Mouse (Mus musculus) urinary bladder, postnatal 4 days (tissue): Measurements from ENCODE around the gene 4833420G17Rik.
"Not testable (repeated sequence)": the region's sequence is repeated elsewhere in the genome, so short reads cannot be mapped to it uniquely, and the experiment has no call there.

ENCODE experiments used
- DNase-seq, 2 experiments: peaks; one replicate each; pipeline ENCODE4 v3.0.0; 2021 to 2022; ENCODE audit warnings: low spot score in 2 of 2

Gene 4833420G17Rik

GRCm38 (mm10) chr13:119462596-119463560 is at the start of gene 4833420G17Rik:
Gene 4833420G17Rik, plus strand, starts transcription at chr13:119462768.
- DNase-seq, result peak; percentile 76 to 84

DNA sequence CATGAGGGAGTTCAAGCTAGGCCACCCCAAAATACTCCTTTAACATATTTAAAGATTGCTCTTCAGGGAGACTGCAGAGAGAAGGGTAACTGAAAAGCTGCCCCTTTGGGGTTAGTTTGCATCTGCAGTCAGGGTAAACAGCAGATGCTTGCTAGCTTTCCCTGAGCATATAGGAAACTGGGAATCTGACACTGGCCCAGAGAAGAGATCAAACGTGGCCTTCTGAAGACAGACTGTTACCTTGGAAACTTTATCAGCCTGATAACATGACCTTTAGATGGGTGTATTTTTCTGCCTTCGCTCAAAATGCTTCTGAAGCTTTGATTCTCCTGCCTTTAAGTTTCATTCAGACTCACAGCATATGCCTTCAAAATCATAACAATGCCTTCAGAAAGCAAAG is 49.5 kb upstream of the 4833420G17Rik start:
- DNase-seq, result no peak

DNA sequence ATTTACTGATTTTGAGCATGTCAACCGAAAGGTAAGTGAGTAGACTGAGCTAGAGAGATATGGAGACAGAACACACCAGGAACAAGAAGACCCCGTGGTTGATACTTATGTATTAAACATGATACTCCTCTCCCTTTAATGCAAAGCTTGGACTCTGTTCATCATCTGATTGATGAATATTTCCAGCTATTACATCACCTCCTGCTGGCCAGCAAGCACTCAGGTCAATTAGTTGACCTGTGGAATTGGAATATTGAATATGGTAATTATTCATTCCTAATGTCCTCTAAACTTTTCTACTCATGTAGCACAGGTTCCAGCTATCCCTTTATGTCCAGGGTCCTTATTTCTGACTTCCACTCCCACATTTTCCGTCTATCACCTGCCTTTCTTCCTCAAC is 44.1 kb upstream of the 4833420G17Rik start:
- DNase-seq, result no peak

GRCm38 (mm10) chr13:119430164-119430563 is 32.4 kb upstream of the 4833420G17Rik start:
- DNase-seq, result no peak

GRCm38 (mm10) chr13:119432041-119432440 is 30.5 kb upstream of the 4833420G17Rik start:
- DNase-seq, result no peak

- no peak for DNase-seq
Measured at GRCm38 (mm10) chr13:119434359-119434758, 28.2 kb upstream of the 4833420G17Rik start.

- no peak for DNase-seq
Measured at GRCm38 (mm10) chr13:119442244-119442643, 20.3 kb upstream of the 4833420G17Rik start.

DNA sequence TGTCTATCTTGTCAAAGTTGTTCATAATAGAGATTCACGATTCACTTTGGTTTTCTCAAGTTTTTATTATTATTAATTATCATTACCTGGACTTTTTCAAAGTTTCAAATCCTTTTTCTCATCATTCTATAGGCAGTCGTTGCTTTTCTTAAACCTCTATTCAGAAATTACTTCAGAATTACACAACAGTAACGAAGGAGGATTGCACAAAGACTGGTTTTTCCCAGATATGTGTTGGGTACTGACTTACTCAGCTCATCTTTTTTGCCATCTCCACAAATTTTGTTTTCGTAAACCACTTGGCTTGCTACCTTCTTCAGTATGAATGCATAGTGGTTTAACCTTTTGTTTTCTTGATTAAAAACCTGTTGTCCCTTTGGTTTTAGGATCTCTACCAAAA is 9.0 kb upstream of the 4833420G17Rik start:
- no peak for DNase-seq

- no peak for DNase-seq
Measured at GRCm38 (mm10) chr13:119455082-119455481, 7.5 kb upstream of the 4833420G17Rik start.

- DNase-seq, result no peak
Measured at GRCm38 (mm10) chr13:119456342-119456741, 6.2 kb upstream of the 4833420G17Rik start.

- no peak for DNase-seq
Measured at GRCm38 (mm10) chr13:119461900-119462595, 520 bp upstream of the 4833420G17Rik start.

DNA sequence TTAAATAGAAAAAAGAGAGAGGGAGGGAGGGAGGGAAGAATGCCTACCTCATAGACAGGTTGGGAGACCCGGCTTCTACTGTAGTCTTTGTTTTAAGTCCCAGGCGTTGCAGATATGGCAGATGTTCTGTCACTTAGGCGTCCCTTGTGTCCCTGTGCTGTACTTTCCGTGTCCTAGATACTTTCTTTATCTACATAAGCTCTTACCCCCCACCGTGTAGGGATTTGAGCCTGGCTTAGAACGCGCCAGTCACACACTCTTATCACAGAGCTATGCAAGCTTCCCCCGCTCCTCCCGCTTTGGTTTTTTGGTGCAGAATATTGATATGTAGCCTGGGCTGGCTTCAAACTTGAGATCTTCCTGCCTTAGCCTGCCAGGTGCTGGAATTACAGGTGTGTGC is 14.1 kb downstream of the 4833420G17Rik start:
- no peak for DNase-seq

DNA sequence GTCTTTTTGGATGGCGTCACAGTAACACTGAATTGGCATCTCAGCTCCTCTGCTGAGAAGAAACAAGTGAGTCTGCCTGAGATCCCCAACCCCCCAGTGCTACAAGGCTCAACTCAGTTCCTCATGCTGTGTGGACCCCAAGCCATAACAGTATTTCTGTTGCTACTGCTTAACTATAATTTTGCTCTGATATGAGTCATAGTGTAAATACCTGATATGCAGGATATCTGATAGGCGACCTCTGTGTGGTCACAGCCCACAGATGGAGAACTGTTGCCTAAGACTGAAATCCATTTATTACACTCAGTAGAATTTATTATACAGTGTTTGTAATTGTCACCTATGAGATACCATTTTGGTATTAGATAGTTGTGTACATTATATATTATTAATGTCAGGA is 15.2 kb downstream of the 4833420G17Rik start:
- no peak for DNase-seq

DNA sequence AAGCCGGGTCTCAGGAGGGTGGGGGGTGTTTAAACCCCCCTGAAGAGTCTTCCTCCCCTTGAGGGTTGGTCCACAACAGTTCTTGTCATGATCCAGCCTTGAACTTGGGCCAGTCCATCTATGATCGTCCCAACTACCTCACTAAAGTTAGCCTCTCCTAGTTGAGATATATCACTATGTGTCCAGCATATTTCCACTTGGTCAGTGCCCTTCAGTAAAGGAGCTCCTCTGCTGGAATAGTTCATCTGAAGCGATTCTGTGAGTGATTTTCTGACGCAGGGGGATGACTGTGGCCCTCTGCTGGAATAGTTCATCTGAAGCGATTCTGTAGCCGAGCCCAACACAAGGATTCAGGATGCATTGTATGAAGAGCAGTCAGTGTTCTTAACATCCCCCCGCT is 24.8 kb downstream of the 4833420G17Rik start:
- no peak for DNase-seq

DNA sequence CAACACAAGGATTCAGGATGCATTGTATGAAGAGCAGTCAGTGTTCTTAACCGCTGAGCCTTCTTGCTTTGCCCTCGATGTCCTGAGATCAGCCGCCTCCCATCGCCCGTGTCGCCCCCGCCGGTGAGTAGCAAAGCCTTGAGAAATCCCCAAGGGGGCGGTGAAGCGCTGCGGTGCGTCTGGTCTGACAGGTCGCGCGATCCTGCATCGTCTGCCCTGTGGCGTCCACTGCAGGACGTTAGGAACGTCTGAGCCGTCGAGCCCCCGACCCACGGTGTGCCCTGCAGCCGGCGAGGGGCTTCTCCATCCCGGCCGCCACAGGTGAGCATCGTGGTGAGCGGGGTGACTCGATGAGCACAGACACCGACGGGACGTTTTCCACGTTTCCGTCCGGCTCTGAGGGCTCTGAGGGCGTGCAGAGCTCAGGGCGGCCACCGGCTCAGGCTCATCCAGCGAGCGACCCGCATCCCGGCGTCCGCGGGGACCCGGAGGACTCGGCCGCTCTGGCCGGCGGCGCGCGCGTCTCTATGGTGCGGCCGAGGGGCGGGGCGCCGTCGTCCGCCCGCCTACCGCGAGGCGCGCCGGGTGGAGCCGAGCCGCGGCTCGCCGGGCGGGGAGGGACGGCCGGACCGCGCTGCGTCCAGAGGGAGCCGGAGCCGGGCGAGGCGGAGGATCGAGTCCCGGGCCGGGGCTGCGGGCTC is 25.5 kb downstream of the 4833420G17Rik start, which contains the start of the genes Tmem267 and 3110070M22Rik:
Gene Tmem267, plus strand, starts transcription at position 160 of the 701 bp plus-strand sequence.
Gene 3110070M22Rik, minus strand, starts transcription at position 504 of the 701 bp plus-strand sequence.
- DNase-seq, result peak; percentile 78 to 92

GRCm38 (mm10) chr13:119492083-119492482 is 29.5 kb downstream of the 4833420G17Rik start:
- not testable (repeated sequence) for DNase-seq

- not testable (repeated sequence) for DNase-seq
Measured at GRCm38 (mm10) chr13:119494938-119495337, 32.4 kb downstream of the 4833420G17Rik start.
